Mouse (Mus musculus): ENCODE data around the gene Ndufs7. TPM values are rescaled to one million over a fixed set of nuclear protein-coding genes. Genes with fewer than 3 reads are reported as not detected.
A peak's percentile ranks its signal among the peaks of the same experiment; 100 is the strongest.

Ndufs7 gene
- polyA plus RNA-seq, 1 experiment from 2014 or later: 182 TPM

DNA sequence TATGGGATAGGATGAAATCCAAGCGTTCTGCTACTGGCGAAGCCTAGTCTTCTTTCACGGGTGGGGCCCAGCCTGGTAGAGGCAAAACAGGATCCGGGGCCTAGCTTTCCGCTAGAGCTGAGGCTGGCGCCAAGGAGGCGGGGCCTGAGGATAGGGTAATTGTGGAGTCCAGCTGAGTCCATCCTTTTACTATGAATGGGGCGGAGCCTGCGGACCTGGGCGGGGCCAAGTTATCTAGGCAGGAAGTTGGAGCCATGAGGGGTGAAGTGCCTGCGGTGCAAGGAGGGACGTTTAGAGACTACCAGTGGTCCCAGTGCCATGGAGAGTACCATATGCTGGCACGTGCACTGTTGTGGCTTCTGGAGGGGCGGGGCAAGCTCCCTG, 12.7 kb downstream of the Ndufs7 start:
- POLR2A ChIA-PET: interaction anchor here (1.0 kb wide), 1 partner anchor 31 kb away, joined by 3 read pairs; the partner anchor contains the start of gene Rps15
- no peak for TF ChIP-seq CTCF (IDR thresholded peaks at IDR 0.05)
- in situ Hi-C loops (cut with MboI; ENCODE audit: low pct_unique_long_range_greater_than_20kb): no loop called here
- DNase-seq (ENCODE audit: low read depth, low spot score): peak; percentile 81
- H3K27me3 ChIP-seq: no peaks in the 10 kb centered on the region
- peak; percentile 44 for ATAC-seq
- CTCF ChIA-PET: no interaction called here

DNA sequence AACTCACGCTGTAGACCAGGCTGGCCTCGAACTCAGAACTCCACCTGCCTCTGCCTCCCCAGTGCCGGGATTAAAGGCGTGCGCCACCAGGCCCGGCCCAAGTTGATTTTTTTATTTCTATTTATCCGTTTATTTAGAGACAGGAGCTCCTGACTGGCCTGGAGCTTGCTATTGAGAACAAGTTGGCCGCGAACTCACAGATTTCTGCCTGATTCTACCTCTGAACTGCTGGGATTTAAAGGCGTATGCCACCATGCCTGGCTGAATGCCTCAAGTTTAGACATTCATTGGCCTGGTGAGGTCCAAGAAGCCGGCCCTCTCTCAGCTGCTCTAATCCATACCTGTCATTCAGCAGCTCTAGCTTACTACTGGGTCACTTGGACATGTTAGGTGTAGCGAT, 13.2 kb downstream of the Ndufs7 start:
- ATAC-seq (no peak), DNase-seq (ENCODE audit: low read depth, low spot score) (no peak)
- ChIA-PET POLR2A (interaction anchor here (1.0 kb wide), 1 partner anchor 30 kb away, joined by 3 read pairs; the partner anchor contains the start of gene Rps15), CTCF (no interaction called here)
- TF ChIP-seq CTCF (IDR thresholded peaks at IDR 0.05): no peak
- no peaks in the 10 kb centered on the region for H3K27me3 ChIP-seq
- in situ Hi-C loops (cut with MboI; ENCODE audit: low pct_unique_long_range_greater_than_20kb): no loop called here

DNA sequence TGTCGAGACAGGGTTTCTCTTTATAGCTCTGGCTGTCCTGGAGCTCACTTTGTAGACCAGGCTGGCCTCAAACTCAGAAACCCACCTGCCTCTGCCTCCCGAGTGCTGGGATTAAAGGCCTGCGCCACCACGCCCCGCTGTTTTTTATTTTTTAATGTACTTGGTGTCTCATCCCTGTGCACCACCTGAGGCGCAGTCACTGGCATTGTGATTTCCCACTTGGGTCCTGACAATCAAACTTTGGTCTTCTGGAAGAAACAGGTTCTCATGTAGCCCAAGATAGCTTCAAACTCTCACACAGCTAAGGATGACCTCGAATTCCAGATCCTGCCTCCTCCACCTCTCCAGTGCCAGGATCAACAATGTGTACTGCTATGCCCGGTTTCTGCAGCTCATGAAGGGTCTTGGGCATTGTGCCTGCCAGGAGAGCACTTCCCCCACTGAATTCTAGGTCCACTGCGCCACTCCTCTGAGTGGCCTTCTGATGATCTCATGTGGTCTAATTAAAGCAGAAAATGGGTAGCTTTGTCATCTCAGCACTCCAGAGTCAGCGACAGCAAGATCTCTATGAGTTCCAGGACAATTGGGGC, 13.9 kb downstream of the Ndufs7 start:
- no peaks in the 10 kb centered on the region for H3K27me3 ChIP-seq
- ChIA-PET POLR2A (interaction anchor here (1.0 to 1.5 kb wide), 2 partner anchors 9 to 29 kb away, joined by 3 to 4 read pairs; partner anchors contain the start of gene Rps15), CTCF (interaction anchor here (1.1 kb wide), 1 partner anchor 8 kb away, joined by 3 read pairs; no protein-coding TSS in a partner anchor)
- DNase-seq (ENCODE audit: low read depth, low spot score) (no peak), ATAC-seq (no peak)
- in situ Hi-C loops (cut with MboI; ENCODE audit: low pct_unique_long_range_greater_than_20kb): no loop called here
- no peak for TF ChIP-seq CTCF (IDR thresholded peaks at IDR 0.05)

DNA sequence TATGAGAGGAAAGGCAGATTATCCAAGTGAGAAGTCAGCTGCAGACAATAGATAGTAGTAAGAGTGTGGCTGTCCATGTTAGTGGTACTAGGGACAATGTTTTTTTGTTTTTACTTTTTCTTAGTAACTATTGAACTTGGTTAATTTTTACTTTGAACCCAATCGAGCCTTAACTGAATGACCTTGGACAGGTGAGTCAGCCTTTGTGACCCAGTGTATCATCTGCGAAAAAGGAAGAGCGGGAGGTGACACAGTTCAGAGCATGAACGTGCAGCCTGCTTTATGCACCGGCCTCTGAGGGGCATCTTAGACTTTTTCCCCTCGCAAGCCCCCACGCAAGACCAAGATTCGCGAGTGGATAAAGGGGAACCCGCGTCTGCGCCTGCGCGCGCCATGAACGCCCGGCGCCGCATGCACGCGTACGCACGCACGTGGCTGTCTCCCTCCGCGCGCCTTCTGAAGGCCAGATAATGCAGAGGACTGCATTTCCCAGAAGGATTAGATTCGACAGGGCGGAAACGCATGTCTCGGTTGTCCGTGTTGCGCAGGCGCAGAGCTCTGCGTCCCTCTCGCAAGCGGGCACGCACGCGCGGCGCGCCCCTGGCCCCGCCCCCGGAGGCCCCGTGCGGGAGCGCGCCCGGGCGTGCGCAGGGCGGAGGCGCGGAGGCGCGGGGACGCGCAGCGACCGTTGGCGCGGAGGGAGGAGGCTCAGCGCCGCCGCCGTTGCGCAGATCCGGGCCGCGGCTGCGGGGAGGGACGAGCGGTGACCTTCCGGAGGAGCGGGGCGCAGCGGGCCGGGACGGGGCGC, 15.6 kb downstream of the Ndufs7 start:
- no peaks in the 10 kb centered on the region for H3K27me3 ChIP-seq
- DNase-seq (ENCODE audit: low read depth, low spot score) (peak; percentile 86), ATAC-seq (no peak)
- in situ Hi-C loops (cut with MboI; ENCODE audit: low pct_unique_long_range_greater_than_20kb): no loop called here
- ChIA-PET POLR2A (interaction anchor here (1.0 to 1.5 kb wide), 2 partner anchors 9 to 11 kb away, joined by 4 read pairs; no protein-coding TSS in a partner anchor), CTCF (no interaction called here)
- TF ChIP-seq CTCF (IDR thresholded peaks at IDR 0.05): no peak

DNA sequence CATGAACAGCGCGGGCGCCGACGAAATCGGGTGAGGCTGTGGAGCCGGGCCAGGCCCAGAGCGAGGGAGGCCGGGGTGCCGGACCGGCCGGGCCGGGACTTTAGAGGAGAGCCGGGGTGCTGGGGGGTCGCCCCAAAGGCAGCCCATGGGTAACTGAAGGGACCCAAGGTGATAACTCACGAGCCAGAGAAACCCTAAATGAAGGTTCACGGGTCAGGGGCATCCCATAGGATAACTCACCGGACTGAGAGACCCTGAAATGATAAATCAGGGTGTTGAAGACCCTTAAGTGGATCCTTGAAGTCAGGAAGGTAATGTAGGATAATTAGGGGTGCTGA, 16.2 kb downstream of the Ndufs7 start:
- no peaks in the 10 kb centered on the region for H3K27me3 ChIP-seq
- TF ChIP-seq CTCF (IDR thresholded peaks at IDR 0.05): no peak

DNA sequence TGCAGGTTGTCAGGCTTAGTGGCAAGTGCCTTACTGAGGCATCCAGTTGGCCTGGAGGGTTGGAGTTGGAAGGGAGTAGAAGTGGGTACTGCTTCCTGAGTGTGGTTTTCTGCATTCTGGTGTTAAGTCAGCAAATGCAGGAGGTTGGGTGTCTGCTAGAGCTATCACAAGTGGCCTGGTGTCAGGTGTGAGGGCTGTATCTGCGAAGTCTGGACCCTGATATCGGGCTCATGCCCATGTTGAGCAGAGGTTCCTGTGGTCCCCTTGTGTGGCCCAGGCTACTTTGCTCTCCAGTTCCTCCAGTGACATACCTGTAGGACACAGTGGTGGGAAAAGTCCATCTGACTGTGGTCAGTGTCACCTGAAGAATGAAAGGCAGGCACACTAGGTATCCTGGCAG, 21.2 kb downstream of the Ndufs7 start:
- CTCF ChIA-PET: no interaction called here
- in situ Hi-C loops (cut with MboI; ENCODE audit: low pct_unique_long_range_greater_than_20kb): no loop called here
- ATAC-seq: no peak
- POLR2A ChIA-PET: no interaction called here
- TF ChIP-seq CTCF (IDR thresholded peaks at IDR 0.05): no peak
- H3K27me3 ChIP-seq: no peaks in the 10 kb centered on the region
- no peak for DNase-seq (ENCODE audit: low read depth, low spot score)

More for the DNA sequence above, 16.2 kb downstream of the Ndufs7 start:
- POLR2A ChIA-PET: interaction anchor here (1.0 kb wide), 1 partner anchor 9 kb away, joined by 4 read pairs; no protein-coding TSS in a partner anchor
- CTCF ChIA-PET: no interaction called here
- in situ Hi-C loops (cut with MboI; ENCODE audit: low pct_unique_long_range_greater_than_20kb): no loop called here
- DNase-seq (ENCODE audit: low read depth, low spot score): no peak
- no peak for ATAC-seq

DNA sequence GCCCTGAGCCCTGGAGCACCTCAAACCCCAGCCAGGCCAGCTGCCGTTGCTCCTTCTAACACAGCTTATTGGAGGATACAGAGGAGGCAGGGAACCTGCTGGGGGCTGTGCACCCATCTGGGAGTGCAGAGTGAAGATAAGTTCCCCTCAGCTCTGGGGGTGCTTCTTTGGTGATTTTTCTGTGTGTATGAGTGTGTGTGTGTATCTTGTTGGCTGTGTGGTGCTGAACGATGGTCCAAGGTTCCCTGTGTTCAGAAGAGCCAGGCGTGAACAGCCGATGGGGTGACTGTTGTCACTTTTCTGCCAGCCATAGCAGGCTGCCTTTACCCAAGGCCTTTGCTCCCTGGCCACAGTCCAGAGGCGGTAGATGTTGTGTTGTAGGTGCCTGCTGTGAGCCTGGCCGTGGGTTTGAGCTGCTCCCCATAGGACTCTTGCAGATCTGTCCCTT, 21.8 kb downstream of the Ndufs7 start:
- DNase-seq (ENCODE audit: low read depth, low spot score) (no peak), ATAC-seq (no peak)
- ChIA-PET POLR2A (no interaction called here), CTCF (no interaction called here)
- TF ChIP-seq CTCF (IDR thresholded peaks at IDR 0.05): no peak
- in situ Hi-C loops (cut with MboI; ENCODE audit: low pct_unique_long_range_greater_than_20kb): no loop called here
- H3K27me3 ChIP-seq: no peaks in the 10 kb centered on the region

DNA sequence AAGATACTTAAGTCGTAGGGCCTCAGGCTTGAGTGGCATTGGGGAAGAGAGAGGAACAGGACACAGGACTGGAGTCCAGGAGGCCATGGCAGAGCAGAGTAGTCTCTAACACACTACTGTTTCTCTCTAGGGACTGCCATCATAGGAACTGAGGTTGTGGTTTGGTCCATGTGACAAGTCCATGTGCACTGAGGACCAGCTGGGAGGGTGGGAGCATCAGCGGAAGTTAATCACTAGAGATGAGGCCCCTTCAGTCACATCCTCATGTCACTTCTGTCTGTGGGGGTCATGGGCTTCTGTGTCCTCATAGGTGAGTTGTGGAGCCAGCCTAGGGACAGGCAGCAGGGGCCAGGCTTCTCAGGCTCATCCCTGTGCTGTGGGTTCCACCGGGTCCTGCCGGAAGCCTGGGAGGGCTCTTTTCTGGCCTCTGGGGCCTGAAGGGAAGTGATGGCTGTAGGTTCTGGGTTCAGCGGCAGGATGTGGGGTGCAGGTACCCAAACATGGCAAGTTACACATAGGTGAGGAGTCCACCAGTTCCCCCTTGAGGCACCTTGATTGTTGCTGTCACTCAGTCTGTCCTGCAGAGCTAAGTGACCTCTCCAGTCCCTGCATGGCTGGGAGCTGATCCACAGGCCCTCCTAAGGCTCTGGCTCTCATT, 22.4 kb downstream of the Ndufs7 start:
- no peak for TF ChIP-seq CTCF (IDR thresholded peaks at IDR 0.05)
- POLR2A ChIA-PET: no interaction called here
- CTCF ChIA-PET: no interaction called here

DNA sequence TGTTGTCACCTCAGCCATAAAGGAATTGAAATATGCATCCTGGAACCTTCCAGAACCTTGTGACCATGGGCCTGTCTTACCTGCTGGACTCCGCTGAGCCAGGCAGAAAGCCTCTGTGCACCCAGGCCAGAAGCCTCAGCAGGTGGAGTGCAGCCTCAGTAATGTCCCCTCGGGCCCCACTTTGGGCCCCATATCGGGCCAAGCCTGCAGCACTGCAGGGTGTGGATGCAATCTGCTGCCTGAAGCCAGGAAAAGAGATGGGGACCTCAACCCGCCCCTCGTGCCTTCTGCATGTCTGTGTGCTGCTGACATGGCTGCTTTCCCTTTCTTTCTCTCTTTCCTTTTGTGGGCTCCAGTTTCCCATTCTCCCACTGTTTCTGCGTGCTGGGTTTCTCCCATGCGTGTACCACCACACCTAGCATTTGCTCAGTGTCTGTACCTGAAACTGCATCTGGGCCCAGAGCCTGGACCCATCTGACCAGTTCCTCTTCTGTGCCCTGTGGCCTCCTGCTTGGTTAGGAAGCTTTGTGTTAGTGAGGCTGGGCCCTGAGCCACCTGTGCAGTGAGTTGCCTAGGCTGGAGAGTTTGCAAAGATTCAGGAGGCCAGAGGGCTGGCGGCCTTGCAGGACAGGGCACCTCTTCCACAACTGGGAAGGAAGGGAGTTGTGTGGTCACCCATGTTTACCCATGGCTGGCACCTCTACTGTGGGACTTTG, 23.1 kb downstream of the Ndufs7 start:
- ATAC-seq (no peak), DNase-seq (ENCODE audit: low read depth, low spot score) (no peak)
- in situ Hi-C loops (cut with MboI; ENCODE audit: low pct_unique_long_range_greater_than_20kb): no loop called here
- no peak for TF ChIP-seq CTCF (IDR thresholded peaks at IDR 0.05)
- ChIA-PET CTCF (no interaction called here), POLR2A (no interaction called here)
- H3K27me3 ChIP-seq: no peaks in the 10 kb centered on the region

More for the DNA sequence above, 22.4 kb downstream of the Ndufs7 start:
- no peaks in the 10 kb centered on the region for H3K27me3 ChIP-seq
- ATAC-seq (no peak), DNase-seq (ENCODE audit: low read depth, low spot score) (no peak)
- in situ Hi-C loops (cut with MboI; ENCODE audit: low pct_unique_long_range_greater_than_20kb): no loop called here

DNA sequence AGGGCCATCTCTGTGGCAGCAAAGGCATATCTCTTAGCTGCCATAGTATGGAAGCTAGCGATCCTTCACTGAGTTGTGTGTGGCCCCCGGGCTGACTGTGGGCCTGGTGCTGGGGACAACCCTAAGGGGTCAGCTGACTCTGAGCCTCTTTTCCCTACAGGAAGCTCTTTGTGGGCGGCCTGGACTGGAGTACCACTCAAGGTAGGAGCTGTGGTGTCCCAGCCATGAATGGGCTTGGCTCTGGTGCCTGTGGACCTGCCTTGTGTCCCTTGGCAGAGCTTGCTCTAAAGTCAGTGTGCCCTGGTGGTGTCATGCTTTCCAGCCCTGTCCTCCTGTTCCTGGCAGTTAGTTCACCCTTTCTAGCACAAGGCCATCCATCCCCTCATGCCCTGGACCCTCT, 24.9 kb downstream of the Ndufs7 start:
- in situ Hi-C loops (cut with MboI; ENCODE audit: low pct_unique_long_range_greater_than_20kb): no loop called here
- CTCF ChIA-PET: interaction anchor here (1.0 kb wide), 1 partner anchor 17 kb away, joined by 4 read pairs; no protein-coding TSS in a partner anchor

More for the DNA sequence above, 24.9 kb downstream of the Ndufs7 start:
- POLR2A ChIA-PET: interaction anchor here (1.6 kb wide), 1 partner anchor 9 kb away, joined by 4 read pairs; no protein-coding TSS in a partner anchor
- no peaks in the 10 kb centered on the region for H3K27me3 ChIP-seq
- ATAC-seq: no peak
- no peak for TF ChIP-seq CTCF (IDR thresholded peaks at IDR 0.05)
- no peak for DNase-seq (ENCODE audit: low read depth, low spot score)
